Mouse (Mus musculus): ENCODE measurements around the gene Cacng2.

DNA sequence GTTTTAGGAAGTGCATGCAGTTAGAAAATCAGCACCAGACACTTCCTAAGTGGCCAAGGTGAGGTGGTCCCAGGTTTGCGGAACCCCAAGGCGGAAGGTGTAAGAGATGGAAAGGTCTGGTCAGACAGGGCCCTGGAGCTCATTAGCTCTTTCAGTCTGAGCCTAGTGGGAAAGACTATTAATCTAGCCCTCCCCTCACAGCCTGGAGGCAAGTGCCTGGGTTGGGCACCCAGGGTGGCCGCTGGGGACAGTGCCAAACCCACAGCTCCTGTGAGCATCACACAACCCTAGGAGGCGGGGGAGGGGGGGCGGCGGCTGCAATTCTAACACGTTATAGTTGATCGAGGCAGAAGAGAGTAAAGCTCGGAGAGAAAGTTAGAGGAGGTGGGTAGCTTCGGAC, 3.6 kb downstream of the Cacng2 start:
- no peak for TF ChIP-seq CTCF (IDR thresholded peaks at IDR 0.05)
- no peak for TF ChIP-seq POLR2A (IDR thresholded peaks at IDR 0.05; ENCODE audit: insufficient read depth, low read depth, low read length)
- no peak for TF ChIP-seq EP300 (IDR thresholded peaks at IDR 0.05; ENCODE audit: insufficient read depth, low read depth, low read length)

Data from heart, adult 2 months (tissue).